Mouse (Mus musculus) cerebellum, adult 2 months (tissue): ENCODE results near the gene Grn.

Source experiments
- CTCF ChIP-seq: fragments of 200-500 bp; IDR thresholded peaks from 2 replicates; pipeline ENCODE4 v1.5.1; 2011; ENCODE audit warnings: low read depth, mild to moderate bottlenecking, control low read depth, low read length, moderate library complexity, borderline replicate concordance; ENCODE audit not compliant: insufficient read depth
- POLR2A ChIP-seq: fragments of 200-500 bp; IDR thresholded peaks from 2 replicates; pipeline ENCODE4 v1.6.1; 2011; ENCODE audit warnings: low read length, control low read depth, borderline replicate concordance; ENCODE audit not compliant: insufficient read depth

GRCm38 (mm10) chr11:102407834-102408215, 22.3 kb upstream of the Grn start, which contains the start of gene Slc25a39:
- TF ChIP-seq CTCF = no peak
- no peak for TF ChIP-seq POLR2A
